Comparison of ENCODE assay signal across 26 mouse cellular contexts in the genomic region with DNA sequence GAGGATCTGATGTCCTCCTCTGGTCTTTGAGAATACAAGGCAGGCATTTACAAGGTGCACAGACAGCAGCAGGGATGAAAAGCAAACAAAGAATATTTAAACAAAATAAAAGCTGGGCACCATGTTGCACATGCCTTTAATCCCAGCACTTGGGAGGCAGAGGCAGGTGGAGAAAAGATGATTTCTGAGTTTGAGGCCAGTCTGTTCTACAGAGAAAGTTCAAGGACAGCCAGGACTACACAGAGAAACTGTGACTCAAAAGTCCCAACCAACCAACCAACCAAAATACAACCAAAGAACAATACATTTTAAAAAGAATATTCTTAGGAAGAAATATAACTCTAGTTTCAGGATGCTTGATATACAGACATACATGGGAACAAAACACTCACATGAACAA. TPM values are rescaled to one million over a fixed set of nuclear protein-coding genes. Genes with fewer than 3 reads are reported as not detected.
"Had no signal": no experiment of that assay in that cellular context is flagged by ENCODE, and none has a peak within 500 bp of the region (broad histone marks: within the 10 kb centered on the region; RNA-seq: fewer than 3 reads in every experiment).

No protein-coding gene starts in this region.

- H3K9ac ChIP-seq: embryonic facial prominence, embryonic 12.5 days; embryonic facial prominence, embryonic 13.5 days; embryonic facial prominence, embryonic 15.5 days; forebrain, embryonic 12.5 days; forebrain, embryonic 13.5 days; forebrain, embryonic 15.5 days; forebrain, postnatal 0 days had no signal

- DNase-seq: cerebellum, adult 9-10 months; cerebellum, adult 9-11 months; cerebellum, postnatal 10 days; cerebellum, postnatal 14 days; cerebellum, postnatal 25 days; cerebellum, postnatal 36 days; embryo, embryonic 11 days; forebrain, postnatal 0 days; gastrocnemius, adult 2 months; gastrocnemius, postnatal 10 days; gastrocnemius, postnatal 14 days; gastrocnemius, postnatal 25 days; gastrocnemius, postnatal 36 days; heart, adult 2 months had no signal

- H3K9me3 ChIP-seq: embryonic facial prominence, embryonic 10.5 days; embryonic facial prominence, embryonic 12.5 days; embryonic facial prominence, embryonic 13.5 days; embryonic facial prominence, embryonic 15.5 days; forebrain, embryonic 10.5 days; forebrain, embryonic 12.5 days; forebrain, embryonic 13.5 days; forebrain, embryonic 15.5 days had no signal

- H3K4me3 ChIP-seq: embryonic facial prominence, embryonic 10.5 days; embryonic facial prominence, embryonic 12.5 days; embryonic facial prominence, embryonic 13.5 days; embryonic facial prominence, embryonic 15.5 days; erythroblast, embryonic 14.5 days; forebrain, embryonic 10.5 days; forebrain, embryonic 12.5 days; forebrain, embryonic 13.5 days; forebrain, embryonic 15.5 days; gastrocnemius, adult 2 months; heart, adult 2 months had no signal

- ATAC-seq: forebrain, embryonic 13.5 days; forebrain, embryonic 14.5 days; forebrain, embryonic 15.5 days; forebrain, embryonic 16.5 days; forebrain, postnatal 0 days had no signal

- H3K27ac ChIP-seq: embryonic facial prominence, embryonic 10.5 days; embryonic facial prominence, embryonic 12.5 days; embryonic facial prominence, embryonic 13.5 days; embryonic facial prominence, embryonic 15.5 days; forebrain, embryonic 10.5 days; forebrain, embryonic 12.5 days; forebrain, embryonic 13.5 days; forebrain, embryonic 15.5 days; gastrocnemius, adult 2 months; heart, adult 2 months had no signal

- H3K36me3 ChIP-seq: forebrain, embryonic 15.5 days had no signal

- H3K4me2 ChIP-seq: embryonic facial prominence, embryonic 12.5 days; embryonic facial prominence, embryonic 13.5 days; embryonic facial prominence, embryonic 15.5 days; forebrain, embryonic 12.5 days; forebrain, embryonic 13.5 days; forebrain, embryonic 15.5 days had no signal

- H3K4me1 ChIP-seq: embryonic facial prominence, embryonic 12.5 days; embryonic facial prominence, embryonic 13.5 days; embryonic facial prominence, embryonic 15.5 days; forebrain, embryonic 12.5 days; forebrain, embryonic 13.5 days had no signal

- H3K27me3 ChIP-seq: embryonic facial prominence, embryonic 12.5 days; embryonic facial prominence, embryonic 13.5 days; embryonic facial prominence, embryonic 15.5 days; forebrain, embryonic 12.5 days; forebrain, embryonic 13.5 days; forebrain, embryonic 15.5 days had no signal

RNA-seq across cellular contexts. Expression of a gene that starts 19.9 kb away (rescaled TPM):
- total RNA-seq: common myeloid progenitor, adult 5-6 weeks had no signal
- polyA plus RNA-seq: erythroblast, embryonic 14.5 days had no signal
